Mouse (Mus musculus): Measurements from ENCODE around the gene Itih4. TPM values are rescaled to one million over a fixed set of nuclear protein-coding genes. Genes with fewer than 3 reads are reported as not detected.

The Itih4 gene
- 0.06 and 0.09 TPM in 2 replicates for polyA plus RNA-seq (2012; rRNA removed)

DNA sequence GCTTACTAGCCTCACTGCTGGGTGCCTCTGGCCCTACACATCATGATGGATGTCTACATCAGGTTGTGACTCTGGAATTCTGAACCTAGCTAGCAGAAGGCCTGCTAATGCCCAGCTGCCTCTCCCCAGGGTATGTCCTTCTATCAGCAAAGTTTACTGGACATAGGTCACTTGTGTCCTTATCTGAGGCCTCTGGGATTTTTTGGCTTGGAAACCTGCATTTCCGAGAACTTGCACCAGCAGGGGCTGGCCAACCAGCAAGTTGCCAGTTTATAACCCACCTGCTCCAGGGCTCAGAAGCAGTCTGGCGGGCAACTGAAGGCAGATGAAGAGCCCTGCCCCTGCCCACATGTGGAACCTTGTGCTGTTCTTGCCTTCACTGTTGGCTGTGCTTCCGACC, at the start of gene Itih4:
Gene Itih4, plus strand, starts transcription at position 273 of the 400 bp plus-strand sequence.

DNA sequence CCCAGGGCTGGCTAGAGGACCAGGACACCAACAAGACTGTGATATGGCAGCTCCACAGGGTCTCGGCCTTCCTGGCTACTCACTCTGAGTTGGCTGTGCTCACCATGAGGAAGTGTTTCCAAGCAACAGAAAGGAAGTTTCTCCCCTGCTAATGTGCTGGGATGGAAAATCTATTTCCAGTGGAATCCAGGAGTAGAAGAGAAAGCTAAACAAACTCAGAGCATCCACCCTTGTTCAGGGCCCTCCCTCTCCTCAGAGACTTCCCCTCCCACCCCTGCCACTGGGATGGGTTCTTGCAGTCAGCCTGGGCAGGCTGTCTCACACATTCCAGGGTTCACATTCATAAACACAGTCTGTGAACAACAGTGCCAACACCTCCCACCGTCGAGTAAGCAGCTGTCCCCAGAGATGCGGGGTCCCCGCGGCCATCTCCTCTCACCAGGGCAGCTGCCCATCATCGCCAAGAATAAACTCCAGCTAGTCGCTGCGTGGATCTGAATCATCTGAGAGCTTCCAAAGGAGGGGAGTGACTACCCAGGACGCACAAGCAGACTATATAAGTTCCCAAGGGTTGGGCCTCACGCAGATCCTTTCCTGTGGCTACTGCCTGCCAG, 7.2 kb upstream of the Itih4 start, which contains the start of gene Mustn1:
Gene Mustn1, plus strand, starts transcription at position 243 of the 614 bp plus-strand sequence.

GRCm38 (mm10) chr14:30923375-30924105, 37.3 kb downstream of the Itih4 start, which contains the start of gene Itih3:
Gene Itih3, minus strand, starts transcription at chr14:30923760.

DNA sequence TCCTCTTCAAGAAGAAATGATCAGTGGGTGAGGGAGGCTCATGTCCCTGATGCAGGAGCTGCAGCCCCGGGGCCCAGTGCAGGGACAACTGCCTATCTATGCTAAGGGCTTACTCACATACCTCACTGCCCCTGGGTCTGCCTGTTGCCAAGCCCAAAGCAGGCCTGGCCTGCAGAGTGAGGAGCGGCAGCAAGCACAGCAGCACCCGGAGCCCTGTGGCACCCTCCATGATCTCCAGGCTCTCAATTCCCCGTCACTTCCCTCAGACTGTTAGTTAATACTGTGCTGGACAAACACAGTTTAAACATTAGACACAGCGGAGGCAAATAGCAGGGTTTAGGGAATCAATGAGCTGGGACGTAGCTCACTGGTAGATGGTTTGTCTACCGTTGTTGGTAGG, 56.8 kb downstream of the Itih4 start, which contains the start of gene Itih1:
Gene Itih1, minus strand, starts transcription at position 252 of the 400 bp plus-strand sequence.

GRCm38 (mm10) chr14:30951154-30951825, 65.0 kb downstream of the Itih4 start, which contains the start of gene Nek4:
Gene Nek4, plus strand, starts transcription at chr14:30951377.

Other genes starting within 250 kb of the Itih4 start
- gene Rft1, start 232.1 kb upstream of the Itih4 start, polyA plus RNA-seq (2012; rRNA removed), result 10.2 and 11.0 TPM in 2 replicates
- gene Sfmbt1, start 171.6 kb upstream of the Itih4 start, polyA plus RNA-seq (2012; rRNA removed), result 7.1 TPM in 2 replicates
- gene Tmem110, start 60.9 kb upstream of the Itih4 start, polyA plus RNA-seq (2012; rRNA removed), result 27.9 and 28.8 TPM in 2 replicates
- 0.69 and 3.0 TPM in 2 replicates for gene Mustn1, start 7.3 kb upstream of the Itih4 start, polyA plus RNA-seq (2012; rRNA removed)
- gene Itih3, start 37.3 kb downstream of the Itih4 start, polyA plus RNA-seq (2012; rRNA removed), result 2.3 and 3.1 TPM in 2 replicates
- not detected in 2 replicates for gene Itih1, start 56.8 kb downstream of the Itih4 start, polyA plus RNA-seq (2012; rRNA removed)
- gene Nek4, start 64.9 kb downstream of the Itih4 start, polyA plus RNA-seq (2012; rRNA removed), result 12.7 and 13.3 TPM in 2 replicates
- gene Glt8d1, start 114.9 kb downstream of the Itih4 start, polyA plus RNA-seq (2012; rRNA removed), result 130 and 145 TPM in 2 replicates
- 273 and 290 TPM in 2 replicates for gene Spcs1, start 115.2 kb downstream of the Itih4 start, polyA plus RNA-seq (2012; rRNA removed)
- gene Pbrm1, start 132.7 kb downstream of the Itih4 start, polyA plus RNA-seq (2012; rRNA removed), result 38.0 and 38.1 TPM in 2 replicates
- 77.5 and 80.2 TPM in 2 replicates for gene Gnl3, start 132.7 kb downstream of the Itih4 start, polyA plus RNA-seq (2012; rRNA removed)
- 28.0 and 28.7 TPM in 2 replicates for gene Smim4, start 242.5 kb downstream of the Itih4 start, polyA plus RNA-seq (2012; rRNA removed)
- 136 and 140 TPM in 2 replicates for gene Nt5dc2, start 244.6 kb downstream of the Itih4 start, polyA plus RNA-seq (2012; rRNA removed)